Mouse (Mus musculus) adrenal gland, postnatal 14 days (tissue): ENCODE data around the gene 1700123O20Rik. TPM values are rescaled to one million over a fixed set of nuclear protein-coding genes. Genes with fewer than 3 reads are reported as not detected.

Source experiments
- DNase-seq: peaks from one replicate; pipeline ENCODE4 v3.0.0; 2021; ENCODE audit warnings: mixed read lengths
- microRNA-seq, 2 experiments: library from miRNA; unstranded; fragments of <30 nt; microRNA quantifications; one replicate each; pipeline ENCODE4 v1.2.0; 2021
- total RNA-seq: library from RNA; stranded (reverse); gene quantifications from 2 replicates; pipeline ENCODE4 v1.2.3, GENCODE M21; 2021

Gene 1700123O20Rik
- total RNA-seq, 1 experiment from 2014 or later: 33.7 TPM

DNA sequence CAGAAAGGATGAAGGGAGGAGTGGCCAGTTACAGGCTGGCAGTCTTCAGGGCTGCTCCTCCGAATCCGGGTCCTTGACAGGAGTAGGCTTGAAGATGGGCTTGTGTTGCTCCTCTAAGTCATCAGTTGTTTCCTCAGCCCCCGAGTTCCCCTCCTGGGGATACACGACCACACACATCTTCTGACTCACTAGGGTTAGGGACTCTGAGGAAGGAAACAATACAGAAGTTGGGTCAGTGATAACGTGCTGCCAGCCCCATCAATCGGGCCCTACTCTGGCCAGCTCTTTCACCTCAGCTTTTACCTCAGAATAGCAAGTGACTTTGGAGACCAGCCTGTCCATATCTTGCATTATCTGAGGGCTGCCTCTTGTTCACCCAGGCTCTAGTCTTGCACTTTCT lies 38.0 kb downstream of the 1700123O20Rik start:
- DNase-seq: no peak

DNA sequence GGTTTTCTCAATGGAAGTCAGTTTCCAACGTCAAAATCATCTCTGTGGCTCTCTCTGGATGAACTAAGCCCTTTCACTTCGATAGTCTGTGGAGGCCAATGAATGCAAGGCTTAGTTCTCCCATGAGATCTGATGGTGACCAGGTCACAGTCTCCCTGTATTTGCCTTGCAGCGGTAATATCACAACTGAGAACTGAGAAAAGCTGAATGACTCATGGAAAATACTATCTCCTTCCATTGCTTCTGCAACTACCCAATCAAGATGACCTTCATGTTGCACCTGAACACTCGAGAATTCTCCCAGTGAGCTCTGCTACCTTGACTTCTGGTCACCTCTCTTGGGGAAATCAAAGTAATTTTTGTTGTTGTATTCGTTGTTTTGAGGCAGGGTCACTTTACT lies 41.5 kb downstream of the 1700123O20Rik start:
- no peak for DNase-seq

DNA sequence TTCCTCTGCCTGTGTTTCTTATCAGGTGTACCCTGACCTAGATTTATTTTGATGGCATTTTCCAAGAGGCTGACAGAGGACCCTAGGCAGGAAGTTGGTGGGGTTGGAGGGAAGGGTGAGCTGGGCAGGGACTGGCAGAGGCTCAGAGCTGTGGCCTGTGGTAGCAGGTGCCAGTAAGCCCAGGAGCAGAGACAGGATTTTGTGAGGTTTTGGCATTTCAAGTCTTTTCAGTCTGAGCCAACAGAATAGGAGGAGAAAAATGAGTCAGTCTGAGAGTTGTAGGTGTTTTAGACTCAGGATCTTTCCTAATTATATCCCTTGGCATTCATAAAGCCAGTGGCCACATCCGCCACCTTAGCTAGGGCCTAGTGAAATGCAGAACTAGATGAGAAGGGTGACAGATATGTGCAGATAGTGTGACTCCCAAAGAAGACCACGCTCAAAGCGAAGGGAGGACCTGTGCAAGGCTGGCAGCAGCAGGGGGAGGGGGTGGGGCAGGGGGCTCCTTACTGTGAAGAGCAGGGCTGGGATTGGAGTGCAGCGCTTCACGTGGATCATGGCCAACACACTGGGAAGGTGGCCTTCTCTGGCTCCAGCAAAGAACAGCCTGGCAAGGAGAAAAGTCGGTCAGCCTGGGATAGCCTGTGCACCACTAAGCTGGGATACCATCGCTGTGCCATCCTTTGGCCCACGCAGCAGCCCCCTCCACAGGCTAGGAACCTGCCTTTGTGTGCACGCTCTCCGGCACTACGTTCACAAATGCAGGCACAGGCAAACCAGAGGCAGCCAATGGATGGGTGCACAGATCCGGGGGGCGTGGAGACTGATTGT lies 43.0 kb downstream of the 1700123O20Rik start:
- DNase-seq: no peak

DNA sequence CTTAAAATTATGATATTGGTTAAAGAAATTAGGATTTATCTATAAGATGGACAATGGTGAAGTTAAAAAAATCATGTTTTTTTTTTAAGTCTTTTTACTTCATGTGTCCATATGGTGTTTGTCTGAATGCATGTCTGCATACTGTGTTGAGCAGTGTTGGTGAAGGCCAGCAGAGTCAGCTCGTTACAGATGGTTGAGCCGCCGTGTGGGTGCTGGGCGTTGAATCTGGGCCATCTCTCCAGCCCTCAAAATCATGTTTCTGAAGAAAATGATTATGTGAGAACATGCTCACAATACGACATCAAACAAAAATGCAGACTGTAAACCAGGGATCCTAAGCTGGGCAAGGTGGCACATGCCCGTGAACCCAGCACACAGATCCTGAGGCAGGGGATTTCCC lies 44.3 kb downstream of the 1700123O20Rik start:
- no peak for DNase-seq

DNA sequence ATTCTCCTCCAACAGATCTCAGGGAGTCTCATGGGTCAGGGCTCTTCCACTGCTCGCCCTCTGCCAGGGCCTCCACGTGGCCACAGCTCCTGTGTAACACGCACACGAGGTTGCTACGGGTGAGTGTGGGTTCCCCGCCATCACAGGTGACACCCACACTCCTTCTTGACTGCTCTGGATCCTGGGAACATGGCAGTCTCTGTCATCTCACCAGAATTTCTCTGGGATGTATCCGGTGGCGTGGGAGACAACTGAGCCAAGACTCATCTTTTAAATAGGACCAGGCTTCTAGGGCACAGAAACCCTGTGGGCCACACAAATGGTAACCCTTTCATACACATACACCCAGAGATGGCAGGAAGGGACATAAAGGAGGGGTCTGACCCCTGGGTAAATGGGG lies 46.2 kb downstream of the 1700123O20Rik start:
- DNase-seq: no peak

DNA sequence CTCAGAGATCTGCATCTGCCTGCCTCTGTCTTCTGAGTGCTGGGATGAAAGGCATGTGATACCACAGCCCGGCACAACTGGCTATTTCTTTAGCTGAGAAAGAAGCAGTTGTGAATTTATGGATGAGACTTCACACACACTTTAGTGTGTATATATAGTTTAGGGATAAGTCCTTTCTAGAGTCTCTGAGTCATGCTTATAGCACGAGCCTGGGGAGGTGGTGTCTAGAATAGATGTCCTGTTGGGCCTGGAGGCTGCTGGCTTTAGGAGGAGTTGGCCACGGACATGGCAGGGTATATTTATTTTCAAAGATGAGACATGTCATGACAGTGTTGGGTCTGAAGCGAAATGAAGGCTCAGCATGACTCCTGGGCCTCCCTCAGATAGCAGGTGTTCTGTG lies 48.0 kb downstream of the 1700123O20Rik start:
- DNase-seq: no peak

DNA sequence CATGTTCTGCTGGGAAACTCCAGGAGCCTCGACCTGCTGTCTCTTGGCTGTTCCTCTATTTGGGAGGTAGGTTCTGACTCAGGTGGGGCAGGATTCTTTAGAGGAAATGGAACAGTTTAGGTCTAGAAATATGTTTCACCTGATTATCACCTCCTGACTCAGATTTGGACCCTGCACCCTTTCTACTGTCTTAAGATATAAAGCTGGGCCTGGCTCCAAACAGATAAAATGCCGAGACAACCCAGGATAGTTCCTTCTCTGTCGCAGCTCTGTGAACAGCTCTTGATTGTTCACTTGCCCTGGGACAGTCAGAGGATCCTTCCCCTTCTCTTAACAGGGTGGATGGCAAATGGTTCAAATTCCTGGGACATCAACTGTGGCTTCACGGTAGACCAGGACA lies 49.2 kb downstream of the 1700123O20Rik start:
- no peak for DNase-seq

DNA sequence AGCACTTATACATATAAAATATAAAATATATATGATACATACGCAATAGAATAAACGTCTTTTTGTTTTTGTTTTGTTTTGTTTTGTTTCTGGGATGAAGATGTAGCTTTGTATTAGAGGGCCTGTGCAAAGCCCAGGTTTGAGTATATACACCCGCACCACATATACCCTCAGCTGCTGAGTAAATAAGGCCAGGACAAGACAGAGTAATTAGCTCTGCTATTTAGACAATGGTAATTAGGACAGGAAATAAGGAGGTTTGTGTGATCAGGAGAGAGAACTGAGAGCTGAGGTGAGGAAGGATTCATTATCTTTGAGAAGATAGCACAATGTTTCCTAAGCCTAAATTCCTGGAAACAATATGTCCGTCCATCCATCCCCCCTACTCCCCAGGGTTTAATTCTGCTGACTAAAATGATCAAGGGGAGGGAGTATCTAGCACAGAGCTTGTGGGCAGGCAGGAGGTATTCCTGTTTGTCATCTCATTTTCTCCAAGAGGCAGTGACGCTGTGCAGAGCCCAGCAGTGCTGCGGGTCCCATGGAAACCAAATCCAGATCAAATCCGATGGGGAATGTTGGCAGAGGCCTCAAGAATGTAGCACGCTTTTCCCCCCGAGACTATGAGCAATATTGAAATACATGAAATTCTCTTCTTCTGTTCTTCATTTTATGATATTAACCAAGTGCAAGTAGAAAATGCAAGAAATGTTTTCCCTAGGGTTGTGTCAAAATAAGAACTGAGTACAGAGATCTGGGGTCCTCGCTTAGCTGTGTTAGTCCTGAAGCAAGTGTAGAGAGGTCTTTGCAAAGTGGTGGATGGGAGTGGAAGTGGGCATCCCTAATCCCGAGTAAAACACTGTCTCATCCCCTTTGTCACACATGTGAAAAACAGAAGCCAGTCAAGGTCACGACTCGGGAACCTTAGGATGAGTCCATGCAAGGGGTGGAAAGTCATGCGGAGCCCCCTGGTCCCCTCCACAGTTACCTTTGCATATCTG lies 50.8 kb downstream of the 1700123O20Rik start:
- peak; percentile 23 for DNase-seq

DNA sequence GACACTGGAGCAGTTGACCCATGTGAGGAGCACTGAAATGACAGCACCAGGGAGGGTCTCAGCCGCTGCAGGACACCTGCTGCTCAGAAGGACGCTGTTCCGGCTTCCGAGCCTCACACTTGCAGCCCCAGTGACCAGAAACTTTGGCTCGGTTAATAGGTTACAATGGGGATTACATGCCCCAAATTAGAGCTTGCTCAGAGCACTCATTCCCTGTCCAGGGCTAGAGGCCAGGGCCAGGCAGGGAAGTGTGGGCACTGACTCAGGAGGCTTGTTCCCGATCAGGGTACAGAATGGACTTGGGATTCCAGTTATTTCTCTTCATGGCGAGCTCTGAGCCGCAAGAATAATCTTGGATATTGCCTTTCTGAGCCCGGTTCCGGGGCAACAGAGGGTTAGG lies 51.6 kb downstream of the 1700123O20Rik start:
- no peak for DNase-seq

Small RNA genes lying within 50 kb of the gene (microRNA-seq; reads per million reads assigned to microRNA genes)
- 0 reads per million in 2 experiments for gene Mir6948

Other genes with a start within 250 kb of the 1700123O20Rik start
- 92.0 and 92.5 TPM in 2 replicates for gene Lrp10, start 222.1 kb upstream of the 1700123O20Rik start, total RNA-seq
- gene Rem2, start 210.1 kb upstream of the 1700123O20Rik start, total RNA-seq: 0.75 and 0.93 TPM in 2 replicates
- gene Prmt5, start 168.7 kb upstream of the 1700123O20Rik start, total RNA-seq: 42.4 and 49.8 TPM in 2 replicates
- 27.6 and 29.3 TPM in 2 replicates for gene Haus4, start 131.6 kb upstream of the 1700123O20Rik start, total RNA-seq
- gene Ajuba, start 108.7 kb upstream of the 1700123O20Rik start, total RNA-seq: 18.2 and 23.3 TPM in 2 replicates
- 5.4 and 6.2 TPM in 2 replicates for gene 4931414P19Rik, start 80.2 kb upstream of the 1700123O20Rik start, total RNA-seq
- gene Psmb5, start 68.2 kb upstream of the 1700123O20Rik start, total RNA-seq: 248 and 259 TPM in 2 replicates
- not detected in 2 replicates for gene Psmb11, start 64.8 kb upstream of the 1700123O20Rik start, total RNA-seq
- gene Gm17606, start 45.3 kb upstream of the 1700123O20Rik start, total RNA-seq: not detected in 2 replicates
- 1.7 and 2.2 TPM in 2 replicates for gene Cdh24, start 44.9 kb upstream of the 1700123O20Rik start, total RNA-seq
- 168 and 193 TPM in 2 replicates for gene Acin1, start 715 bp downstream of the 1700123O20Rik start, total RNA-seq
- not detected in 2 replicates for gene Gm29776, start 12.6 kb downstream of the 1700123O20Rik start, total RNA-seq
- gene Cebpe, start 26.0 kb downstream of the 1700123O20Rik start, total RNA-seq: not detected in 2 replicates
- 46.1 and 51.5 TPM in 2 replicates for gene Slc7a8, start 95.7 kb downstream of the 1700123O20Rik start, total RNA-seq
- gene Rnf212b, start 127.9 kb downstream of the 1700123O20Rik start, total RNA-seq: 0.38 TPM in 1 of 2 replicates, not detected in the other
- gene Homez, start 184.7 kb downstream of the 1700123O20Rik start, total RNA-seq: 9.6 and 10.9 TPM in 2 replicates
- 14.0 and 15.9 TPM in 2 replicates for gene Ppp1r3e, start 191.3 kb downstream of the 1700123O20Rik start, total RNA-seq
- gene Bcl2l2, start 197.2 kb downstream of the 1700123O20Rik start, total RNA-seq: 43.5 and 51.9 TPM in 2 replicates
- gene Gm20521, start 197.2 kb downstream of the 1700123O20Rik start, total RNA-seq: 1.7 and 7.0 TPM in 2 replicates
- 154 and 191 TPM in 2 replicates for gene Pabpn1, start 206.3 kb downstream of the 1700123O20Rik start, total RNA-seq
- gene Slc22a17, start 226.9 kb downstream of the 1700123O20Rik start, total RNA-seq: 30.7 and 32.9 TPM in 2 replicates
- gene Efs, start 239.9 kb downstream of the 1700123O20Rik start, total RNA-seq: 3.1 and 6.2 TPM in 2 replicates
- not detected in 2 replicates for gene Il25, start 246.5 kb downstream of the 1700123O20Rik start, total RNA-seq